Mouse (Mus musculus): ENCODE data around the gene Znrf2.

DNA sequence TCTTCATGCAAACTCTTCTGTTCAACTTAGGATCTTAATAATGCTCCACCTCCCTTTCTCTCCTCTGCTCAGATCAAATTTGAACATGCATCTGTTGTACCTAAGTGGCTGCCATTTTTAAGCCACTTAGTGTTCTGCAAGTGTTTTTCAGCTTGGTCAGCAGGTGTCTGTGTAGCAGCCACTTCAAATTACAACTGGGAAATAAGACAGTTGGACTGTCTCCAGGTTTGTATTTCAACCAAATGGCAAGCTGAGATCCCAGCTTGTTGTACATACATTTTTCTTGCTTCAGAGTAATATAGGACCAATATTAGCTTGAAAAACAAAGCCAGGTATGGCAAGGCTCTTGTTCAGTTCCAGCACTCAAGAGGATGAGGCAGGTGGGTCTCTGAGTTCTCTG, 61.8 kb downstream of the Znrf2 start:
- TF ChIP-seq CTCF (IDR thresholded peaks at IDR 0.05; ENCODE audit: insufficient read depth, low read depth, low read length) (no peak), POLR2A (IDR thresholded peaks at IDR 0.05; ENCODE audit: insufficient read depth, low read depth, low read length) (no peak)

Data from olfactory bulb, adult 2 months (tissue).